Mouse (Mus musculus) adrenal gland, adult 18-20 months (tissue): Measurements from ENCODE around the gene Cinp. TPM values are rescaled to one million over a fixed set of nuclear protein-coding genes. Genes with fewer than 3 reads are reported as not detected.
A peak's percentile ranks its signal among the peaks of the same experiment; 100 is the strongest.
"Not testable (repeated sequence)": the region's sequence is repeated elsewhere in the genome, so short reads cannot be mapped to it uniquely, and the experiment has no call there.

Source experiments
- DNase-seq, 2 experiments: peaks; one replicate each; pipeline ENCODE4 v3.0.0; 2021 to 2022; ENCODE audit warnings: low spot score in 2 of 2
- total RNA-seq, 2 experiments: library from RNA; stranded (reverse); gene quantifications; 1 replicate in 1 of 2; 2 replicates in 1 of 2; pipeline ENCODE4 v1.2.3; 2021

Gene Cinp
- total RNA-seq, 2 experiments from 2014 or later: 36.2 to 40.4 TPM

DNA sequence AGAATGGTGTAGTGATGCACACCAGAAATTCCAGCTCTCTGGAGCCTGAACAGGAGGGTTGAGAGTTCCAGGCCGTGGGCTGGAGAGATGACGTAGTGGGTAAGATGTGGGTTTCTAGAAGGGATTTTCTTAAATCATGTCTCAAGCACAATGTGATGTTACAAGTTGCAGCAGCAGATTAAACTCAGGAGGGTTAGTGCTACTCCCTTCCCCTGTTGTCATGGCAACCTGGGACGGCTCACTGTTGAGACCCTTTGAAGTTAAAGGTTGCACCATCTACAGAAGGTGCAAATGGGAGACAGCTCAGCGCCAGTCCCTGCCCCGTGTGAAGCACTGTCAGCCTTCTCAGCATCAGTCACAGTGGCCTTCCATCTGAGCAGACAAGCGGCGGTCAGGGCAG lies 27.7 kb downstream of the Cinp start:
- DNase-seq: no peak

- no peak for DNase-seq
These were observed 28.7 kb downstream of the Cinp start for GRCm38 (mm10) chr12:110860293-110860692.

DNA sequence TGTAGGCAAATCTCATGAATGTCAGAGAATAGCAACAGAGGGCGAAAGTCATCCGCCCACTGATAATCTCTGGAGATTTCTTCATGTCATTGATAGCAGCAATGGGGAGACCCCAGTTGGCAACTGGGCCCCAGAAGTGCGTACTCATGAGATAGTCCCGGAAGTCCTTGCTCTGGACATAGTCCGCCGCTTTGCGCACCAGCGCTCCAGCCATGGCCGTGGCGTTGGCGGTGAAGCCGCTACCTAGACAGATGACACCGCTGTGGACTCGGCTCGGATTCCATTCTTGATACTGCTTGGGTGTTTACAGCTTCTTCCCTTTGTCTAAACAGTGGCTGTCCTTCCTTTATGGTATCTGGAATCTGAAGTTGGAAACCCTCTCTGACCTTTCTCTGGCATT lies 30.3 kb downstream of the Cinp start:
- not testable (repeated sequence) for DNase-seq

DNA sequence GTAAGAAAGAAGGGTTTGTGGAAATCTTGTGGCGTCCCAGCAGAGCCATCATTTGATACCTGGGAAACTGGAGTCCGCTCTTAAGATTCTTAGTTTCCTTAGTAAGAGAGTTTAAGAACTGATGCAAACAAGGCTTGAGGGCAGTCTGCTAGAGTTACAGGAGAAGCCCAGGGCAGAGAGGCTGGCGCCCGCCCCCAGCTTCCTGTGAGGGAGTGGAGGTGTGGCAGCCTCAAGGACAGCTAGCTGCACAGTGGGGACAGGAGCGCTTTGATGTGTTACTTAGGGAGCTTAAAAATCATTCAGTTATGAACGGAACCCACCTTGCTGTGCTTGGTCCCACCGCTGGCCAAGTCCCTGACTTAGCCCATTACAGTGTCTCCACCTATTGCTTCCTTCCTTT lies 31.7 kb downstream of the Cinp start:
- no peak for DNase-seq

GRCm38 (mm10) chr12:110854786-110855737 lies 33.9 kb downstream of the Cinp start:
- no peak for DNase-seq

DNA sequence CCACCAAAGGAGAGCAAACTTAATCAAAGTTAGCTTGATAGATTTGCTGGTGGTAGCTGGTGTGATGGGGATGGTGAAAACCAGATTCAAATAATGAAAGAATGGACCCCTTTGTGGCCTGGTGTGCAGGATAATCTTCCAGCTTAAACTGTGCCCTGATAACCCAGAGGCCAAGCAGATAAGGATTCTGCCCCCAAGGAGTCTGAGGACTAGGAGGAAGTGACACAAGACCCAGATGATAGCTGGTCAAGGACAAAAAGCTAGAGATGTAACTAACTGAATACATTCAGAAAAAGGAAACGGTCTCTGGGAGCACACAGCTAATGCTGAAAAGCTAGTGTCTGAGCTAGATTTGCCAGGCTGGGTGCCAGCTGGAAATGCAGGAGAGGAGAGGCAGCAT lies 37.0 kb downstream of the Cinp start:
- no peak for DNase-seq

DNA sequence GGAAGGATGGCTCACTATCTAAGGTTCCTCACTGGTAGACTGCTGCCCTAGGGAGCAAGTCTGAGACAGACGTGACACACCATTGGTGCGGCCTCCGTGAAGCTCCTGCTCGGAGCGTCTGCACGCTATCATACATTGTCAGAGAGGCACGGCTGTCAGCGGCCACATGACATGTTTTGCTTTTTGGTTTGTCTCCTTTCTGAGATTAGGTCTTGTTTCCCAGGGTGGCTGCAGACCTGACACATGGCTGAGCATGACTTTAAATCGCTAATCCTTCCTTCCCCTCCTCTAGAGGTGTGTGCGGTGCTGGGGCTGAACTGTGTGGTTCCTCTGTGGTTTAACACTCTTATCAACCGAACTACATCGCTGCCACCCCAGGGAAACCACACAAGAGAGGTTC lies 37.5 kb downstream of the Cinp start:
- DNase-seq: no peak

GRCm38 (mm10) chr12:110850929-110851256 lies 38.1 kb downstream of the Cinp start:
- no peak for DNase-seq

DNA sequence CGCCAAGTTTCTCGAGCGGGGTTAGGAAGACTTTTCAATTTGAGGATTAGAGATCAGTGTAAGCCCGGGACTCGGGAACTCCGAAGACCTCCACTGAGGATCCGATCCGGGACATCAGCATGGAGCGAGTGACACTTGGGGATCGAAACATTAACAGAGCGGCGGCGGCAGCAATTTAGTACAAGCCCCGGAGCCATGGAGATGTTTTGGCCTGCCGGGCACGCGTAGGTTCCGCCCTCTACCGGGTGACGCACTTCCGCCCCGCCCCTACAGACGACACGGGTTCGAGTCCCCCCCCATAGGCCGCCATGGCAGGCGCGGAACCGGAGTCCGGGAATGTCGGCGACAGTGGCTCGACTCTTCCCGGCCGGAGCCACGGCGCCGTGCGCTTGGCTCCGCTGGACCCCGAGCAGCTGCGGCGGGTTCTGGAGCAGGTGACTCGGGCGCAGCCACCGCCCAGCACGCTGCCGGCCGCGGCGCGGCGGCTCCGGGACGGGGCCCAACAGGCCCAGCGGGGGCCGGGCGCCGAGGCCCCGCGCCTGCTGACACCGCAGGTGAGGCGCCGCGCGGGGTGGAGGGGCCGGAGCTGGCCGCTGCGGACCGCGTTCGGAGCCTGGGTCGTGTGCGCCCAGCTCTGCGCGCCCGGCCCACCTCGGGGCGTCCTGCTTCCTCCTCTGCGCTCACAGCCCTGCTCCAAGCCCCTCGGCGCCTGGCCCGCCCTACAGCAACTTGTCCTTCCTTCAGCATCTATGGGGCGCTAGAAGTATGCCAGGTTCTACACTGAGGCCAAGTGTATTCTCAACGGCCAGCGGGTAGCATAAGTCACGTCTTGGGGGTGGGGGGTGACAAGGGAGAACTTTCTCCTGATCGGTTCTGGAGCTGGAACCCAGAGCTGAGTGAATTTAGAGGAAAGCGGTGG lies 38.7 kb downstream of the Cinp start, which contains the start of gene Zfp839:
Gene Zfp839 (plus strand): TSS at position 244 of the 919 bp plus-strand sequence.
- peak; percentile 91 to 92 for DNase-seq

DNA sequence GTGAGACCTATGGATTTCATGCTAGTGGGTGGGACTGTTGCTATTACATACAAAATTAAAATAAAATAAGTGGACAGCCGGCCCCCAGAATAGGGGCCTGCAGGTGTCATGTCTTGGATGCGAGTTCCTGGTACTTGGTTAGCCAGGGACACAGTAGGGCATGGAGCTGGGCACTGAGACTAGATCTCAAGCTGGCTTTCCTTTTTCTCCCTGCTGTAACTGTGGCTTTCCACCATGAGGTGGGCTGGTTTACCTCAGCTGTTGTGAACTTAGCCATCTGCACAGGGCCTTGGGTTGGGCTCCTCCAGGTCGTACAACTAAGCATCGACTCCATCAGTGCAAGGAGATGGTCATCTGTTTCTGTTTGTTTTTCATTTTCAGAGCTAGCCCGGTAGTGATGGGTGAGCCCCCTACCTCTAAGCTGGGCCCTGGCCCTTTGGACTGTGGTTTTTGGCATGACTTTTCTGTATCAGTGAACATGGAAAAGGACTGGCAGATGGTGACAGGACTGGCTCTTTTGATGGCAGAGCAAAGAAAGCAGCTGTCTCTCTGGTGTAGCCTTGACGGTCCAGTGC lies 42.7 kb downstream of the Cinp start:
- no peak for DNase-seq

GRCm38 (mm10) chr12:110845131-110845880 lies 43.6 kb downstream of the Cinp start:
- DNase-seq: peak; percentile 95 to 98

DNA sequence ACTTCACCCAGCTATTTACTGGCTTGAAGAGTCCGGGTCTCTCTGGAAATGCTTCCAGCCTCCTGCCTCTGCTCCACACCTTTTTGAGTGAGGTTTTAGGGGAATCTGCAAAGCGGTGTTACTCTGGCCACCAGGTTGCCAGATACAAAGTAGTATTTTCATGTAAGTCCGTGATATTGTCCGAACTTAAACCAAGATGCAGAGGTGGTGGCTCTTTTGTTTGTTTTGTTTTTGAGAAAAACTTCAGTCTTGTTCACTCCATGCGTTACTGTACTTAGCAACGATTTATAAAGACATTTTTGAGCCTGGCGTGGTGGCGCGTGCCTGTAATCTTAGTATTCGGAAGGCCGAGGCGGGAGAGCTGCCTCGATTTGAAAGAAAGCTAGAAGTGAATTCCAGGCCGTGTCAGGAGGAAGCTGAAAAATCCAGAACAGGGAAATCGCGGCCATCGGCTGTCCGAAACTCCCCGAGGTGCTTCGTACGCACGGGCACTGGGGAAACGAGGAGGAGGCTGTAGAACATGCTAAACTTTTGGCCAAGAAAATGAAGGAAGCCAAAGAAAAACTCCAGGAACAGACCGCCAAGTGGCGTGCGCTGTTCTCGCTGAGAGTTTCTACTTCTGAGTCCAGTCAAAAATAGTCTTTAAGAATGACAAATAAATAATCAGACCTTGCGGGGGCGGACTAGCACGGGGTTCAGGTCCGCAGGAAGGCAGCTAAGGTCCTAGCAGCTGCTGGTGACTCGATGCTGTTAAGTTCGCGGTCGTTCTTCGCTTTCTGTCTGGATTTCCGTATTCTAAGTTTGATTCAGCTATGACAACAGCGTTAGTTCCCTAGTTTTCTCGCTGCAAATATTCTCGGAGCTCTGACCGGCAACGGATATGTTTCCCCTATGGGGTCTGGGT lies 44.5 kb downstream of the Cinp start:
- peak; percentile 51 to 54 for DNase-seq

DNA sequence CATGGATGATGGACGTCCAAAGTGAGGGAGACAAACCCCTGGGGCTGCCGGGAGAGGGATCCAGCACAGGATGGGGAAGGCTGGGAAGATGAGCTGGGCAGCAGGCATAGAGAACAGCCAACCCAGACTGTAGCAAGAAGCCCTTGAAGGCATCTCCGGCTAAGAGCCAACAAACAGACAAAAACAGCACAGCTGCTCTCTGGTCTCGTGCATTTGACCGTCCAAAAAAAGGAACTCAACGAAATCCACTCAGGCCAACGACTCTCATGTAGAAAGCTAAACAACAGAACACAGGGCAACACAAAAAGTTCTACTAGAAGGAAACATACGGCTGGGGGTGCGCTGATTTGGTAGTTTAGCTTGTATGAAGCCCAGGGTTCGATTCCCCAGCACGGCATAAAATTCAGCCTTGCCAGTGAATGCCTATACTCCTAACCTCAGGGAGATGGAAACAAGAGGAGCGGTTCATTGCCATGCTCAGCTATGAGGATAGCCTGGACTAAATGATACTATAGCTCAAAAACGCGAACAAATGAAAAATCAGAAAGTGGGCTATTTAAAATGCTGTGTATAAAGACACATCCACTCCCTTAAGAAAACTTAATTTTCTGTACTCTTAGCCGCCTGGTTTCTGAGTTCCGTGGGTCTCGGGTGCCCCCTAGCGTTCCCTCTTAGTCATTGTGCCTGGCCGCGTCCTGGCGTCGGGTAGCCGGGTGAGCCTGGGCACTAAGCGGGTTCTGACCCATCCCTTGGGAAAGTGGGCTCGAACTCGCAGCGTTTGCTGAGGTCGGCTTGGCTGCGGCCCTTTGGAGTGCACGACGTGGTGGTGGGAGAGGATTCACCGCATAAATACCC lies 45.5 kb downstream of the Cinp start:
- DNase-seq: peak; percentile 88

GRCm38 (mm10) chr12:110841731-110842493 lies 47.0 kb downstream of the Cinp start:
- DNase-seq: no peak

- DNase-seq: peak; percentile 98 to 99
These were observed 48.4 kb downstream of the Cinp start, which contains the start of gene Mok for GRCm38 (mm10) chr12:110840348-110841198. Mok (minus strand) TSS chr12:110840939.

- DNase-seq: no peak
These were observed 51.1 kb downstream of the Cinp start for GRCm38 (mm10) chr12:110837850-110838249.
